Comparison of ENCODE assay signal across 19 mouse cellular contexts in the genomic region with DNA sequence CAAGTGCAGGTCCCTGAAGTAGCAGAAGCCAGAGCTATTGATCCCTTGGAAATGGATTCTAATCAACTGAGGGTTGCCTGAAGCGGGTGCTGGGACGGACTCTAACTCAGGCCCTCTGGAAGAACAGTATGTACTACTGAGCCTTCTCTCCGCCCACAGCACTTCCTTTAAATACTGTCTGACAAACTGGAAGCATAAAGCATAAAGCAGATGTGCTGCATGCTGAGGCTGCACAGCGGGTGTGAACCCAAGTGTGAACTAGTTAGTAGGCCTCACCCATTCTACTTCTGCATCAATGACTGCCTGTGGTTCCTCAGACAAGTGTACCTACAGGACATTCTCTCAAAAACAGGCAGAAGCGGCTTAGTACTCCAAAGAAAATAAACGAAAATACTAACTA. TPM values are rescaled to one million over a fixed set of nuclear protein-coding genes. Genes with fewer than 3 reads are reported as not detected.
A peak's percentile ranks its signal among the peaks of the same experiment; 100 is the strongest.
DNase-seq lines count a peak whose midpoint lies in the region; ATAC-seq lines count a peak whose summit lies in the region.
"Had no signal": no experiment of that assay in that cellular context is flagged by ENCODE, and none has a peak within 500 bp of the region (broad histone marks: within the 10 kb centered on the region; RNA-seq: fewer than 3 reads in every experiment).

No protein-coding gene starts in this region.

- ATAC-seq in forebrain, embryonic 12.5 days (ENCODE audit: low FRiP score) = 0 out of 2 replicates have a peak, but pooled peaks have one; percentile 46
- ATAC-seq in forebrain, embryonic 16.5 days = no peak
- ATAC-seq in megakaryocyte-erythroid progenitor cell, adult 5-6 weeks (replicated peaks; ENCODE audit: low FRiP score, low TSS enrichment, poor library complexity, severe bottlenecking) = 0 out of 2 replicates have a peak, but pooled peaks have one; percentile 13
- ATAC-seq: activated CD4-positive, CD25-positive, alpha-beta regulatory T cell, adult 4 months had no signal

- no peak overlapping the region for H3K9ac ChIP-seq in forebrain, embryonic 12.5 days
- no peak overlapping the region for H3K9ac ChIP-seq in forebrain, embryonic 16.5 days (replicated peaks; ENCODE audit: low read depth, low read length)
- H3K9ac ChIP-seq: heart, embryonic 12.5 days; hindbrain, embryonic 15.5 days had no signal

- H3K9me3 ChIP-seq in forebrain, embryonic 12.5 days = no peaks in the 10 kb centered on the region
- H3K9me3 ChIP-seq in forebrain, embryonic 16.5 days (ENCODE audit: control insufficient read depth, low read length) = no peaks in the 10 kb centered on the region
- H3K9me3 ChIP-seq in hindbrain, embryonic 10.5 days = no peaks in the 10 kb centered on the region
- H3K9me3 ChIP-seq: embryonic facial prominence, embryonic 10.5 days; heart, embryonic 12.5 days; hindbrain, embryonic 15.5 days had no signal

- H3K27me3 ChIP-seq in forebrain, embryonic 12.5 days = no peaks in the 10 kb centered on the region
- H3K27me3 ChIP-seq in forebrain, embryonic 16.5 days (replicated peaks; ENCODE audit: control insufficient read depth, insufficient read depth, low read length) = no peaks in the 10 kb centered on the region
- no peaks in the 10 kb centered on the region for H3K27me3 ChIP-seq in hindbrain, embryonic 10.5 days (ENCODE audit: insufficient read depth, poor library complexity, severe bottlenecking)
- H3K27me3 ChIP-seq: heart, embryonic 12.5 days; hindbrain, embryonic 15.5 days had no signal

- peaks cover 19% of the 10 kb centered on the region for H3K36me3 ChIP-seq in forebrain, embryonic 12.5 days (replicated peaks)
- H3K36me3 ChIP-seq in forebrain, embryonic 16.5 days (ENCODE audit: control insufficient read depth, insufficient read depth) = peaks cover 4% of the 10 kb centered on the region
- H3K36me3 ChIP-seq in hindbrain, embryonic 10.5 days = peaks cover 62% of the 10 kb centered on the region

- H3K4me2 ChIP-seq in forebrain, embryonic 12.5 days = no peak overlapping the region
- no peak overlapping the region for H3K4me2 ChIP-seq in forebrain, embryonic 16.5 days (ENCODE audit: low read length)
- H3K4me2 ChIP-seq: heart, embryonic 12.5 days; hindbrain, embryonic 15.5 days had no signal

- 93% methylated on average over 6 of the region's 6 CpGs for WGBS in forebrain, embryonic 12.5 days
- 85% methylated on average over 6 of the region's 6 CpGs for WGBS in forebrain, embryonic 16.5 days
- 91% methylated on average over 6 of the region's 6 CpGs for WGBS in hindbrain, embryonic 10.5 days

- no peak overlapping the region for H3K27ac ChIP-seq in forebrain, embryonic 12.5 days
- no peak overlapping the region for H3K27ac ChIP-seq in forebrain, embryonic 16.5 days (ENCODE audit: low read length)
- H3K27ac ChIP-seq in hindbrain, embryonic 10.5 days = no peak overlapping the region
- H3K27ac ChIP-seq: embryonic facial prominence, embryonic 10.5 days; heart, adult 2 months; hindbrain, embryonic 15.5 days had no signal

- H3K4me3 ChIP-seq in forebrain, embryonic 12.5 days (replicated peaks) = no peak overlapping the region
- no peak overlapping the region for H3K4me3 ChIP-seq in forebrain, embryonic 16.5 days (replicated peaks; ENCODE audit: low read length)
- no peak overlapping the region for H3K4me3 ChIP-seq in hindbrain, embryonic 10.5 days
- H3K4me3 ChIP-seq: embryonic facial prominence, embryonic 10.5 days; heart, adult 2 months; heart, embryonic 12.5 days; hindbrain, embryonic 15.5 days had no signal

- H3K4me1 ChIP-seq in forebrain, embryonic 12.5 days = no peaks in the 10 kb centered on the region
- H3K4me1 ChIP-seq in forebrain, embryonic 16.5 days (replicated peaks; ENCODE audit: control insufficient read depth, insufficient read depth, low read length) = no peaks in the 10 kb centered on the region
- H3K4me1 ChIP-seq in hindbrain, embryonic 10.5 days (replicated peaks) = no peaks in the 10 kb centered on the region
- H3K4me1 ChIP-seq: embryonic facial prominence, embryonic 10.5 days; hindbrain, embryonic 15.5 days had no signal

- DNase-seq in right cerebral cortex, adult 18-20 months = peak; percentile 35
- no peak for DNase-seq in right cerebral cortex, postnatal 4 days
- peak; percentile 39 to 41 for DNase-seq in B cell, adult 2 months
- no peak for DNase-seq in kidney, adult 11 months
- no peak for DNase-seq in hindbrain, embryonic 10.5 days (ENCODE audit: low spot score)
- DNase-seq: adrenal gland, adult 2 months; adrenal gland, postnatal 25 days; cerebellum, adult 11 months; cerebellum, adult 9-10 months; cerebellum, postnatal 36 days; gastrocnemius, postnatal 14 days; heart, adult 2 months had no signal

RNA-seq across cellular contexts. Expression of a gene that starts 41.0 kb away (rescaled TPM):
- 69.0 and 74.3 TPM in 2 replicates for polyA plus RNA-seq in forebrain, embryonic 12.5 days (2016; fragmentation: Nextera tagmentation; extraction: Ambion mirVana)
- polyA plus RNA-seq in forebrain, embryonic 16.5 days (2015; fragmentation: Nextera tagmentation; extraction: Ambion mirVana) = 78.2 and 79.4 TPM in 2 replicates
- 238 and 273 TPM in 2 replicates for total RNA-seq in megakaryocyte-erythroid progenitor cell, adult 5-6 weeks (2014; fragmentation: Nextera tagmentation)
- total RNA-seq in megakaryocyte-erythroid progenitor cell, adult 5-6 weeks (2017) = 392 and 407 TPM in 2 replicates
- polyA plus RNA-seq in hindbrain, embryonic 10.5 days (2016; fragmentation: Nextera tagmentation; extraction: Ambion mirVana) = 56.5 and 71.5 TPM in 2 replicates

Comparison
In these comparisons a context has a peak if more than half of its experiments do, and no peak if none do; other contexts are left out.
1. DNase-seq: peak in right cerebral cortex, adult 18-20 months (single experiment) and B cell, adult 2 months (2 of 2); none in right cerebral cortex, postnatal 4 days (single experiment), kidney, adult 11 months (single experiment) and hindbrain, embryonic 10.5 days (single experiment).